Mouse (Mus musculus) liver, embryonic 16.5 days (tissue): ENCODE results near the gene Kcnip2. TPM values are rescaled to one million over a fixed set of nuclear protein-coding genes. Genes with fewer than 3 reads are reported as not detected.

Source experiments
- ATAC-seq: fragments of 200-750 bp; cut with Nextera tagmentation; 2 replicates; pipeline ENCODE4 v1.8.0; 2017; ENCODE audit warnings: low read depth, mild to moderate bottlenecking, moderate number of reproducible peaks, moderate library complexity
- H3K27ac ChIP-seq: fragments of 300-500 bp; sonication (generic); 2 replicates; pipeline ENCODE4 v1.5.1; 2014; ENCODE audit warnings: mild to moderate bottlenecking, low read length
- H3K27me3 ChIP-seq: fragments of 300-500 bp; sonication (generic); 2 replicates; pipeline ENCODE4 v1.6.1; 2014; ENCODE audit warnings: low read depth, low read length, mixed read lengths; ENCODE audit not compliant: control insufficient read depth, insufficient read depth
- H3K36me3 ChIP-seq: fragments of 300-500 bp; sonication (generic); 2 replicates; pipeline ENCODE4 v1.6.1; 2014; ENCODE audit warnings: mild to moderate bottlenecking; ENCODE audit not compliant: control insufficient read depth, insufficient read depth
- H3K4me1 ChIP-seq: fragments of 300-500 bp; sonication (generic); 2 replicates; pipeline ENCODE4 v1.6.1; 2014; ENCODE audit warnings: low read depth, low read length, mixed read lengths; ENCODE audit not compliant: control insufficient read depth
- H3K4me2 ChIP-seq: fragments of 300-500 bp; sonication (generic); 2 replicates; pipeline ENCODE4 v1.6.1; 2014; ENCODE audit warnings: low read depth, low read length, mixed read lengths
- H3K4me3 ChIP-seq: fragments of 300-500 bp; sonication (generic); 2 replicates; pipeline ENCODE4 v1.5.1; 2014; ENCODE audit warnings: low read depth, mild to moderate bottlenecking, low read length
- H3K9ac ChIP-seq: fragments of 300-500 bp; sonication (generic); 2 replicates; pipeline ENCODE4 v1.6.1; 2014; ENCODE audit warnings: low read depth, low read length
- H3K9me3 ChIP-seq: fragments of 300-500 bp; sonication (generic); replicated peaks from 2 replicates; pipeline ENCODE4 v1.6.1; 2016; ENCODE audit warnings: low read length; ENCODE audit not compliant: control insufficient read depth
- WGBS: fragments of 180-500 bp; shearing (Covaris S2); extraction: QIAGEN DNeasy Blood & Tissue Kit; methylation state at CpG from one replicate; pipeline ENCODE4 v1.1.7; 2014; ENCODE audit not compliant: insufficient replicate concordance; 5-methylcytosine and 5-hydroxymethylcytosine counted together
- polyA plus RNA-seq: library from polyadenylated mRNA; unstranded; fragments of >200 nt; fragmentation: Nextera tagmentation; extraction: Ambion mirVana; gene quantifications from 2 replicates; pipeline ENCODE4 v1.2.1, GENCODE M21; 2015

Kcnip2 gene
- polyA plus RNA-seq, 1 experiment from 2014 or later = 2.2 TPM

- Histone ChIP-seq H3K27ac (no peak overlapping the region), H3K4me3 (no peak overlapping the region), H3K4me1 (no peaks in the 10 kb centered on the region), H3K9ac (no peak overlapping the region), H3K27me3 (no peaks in the 10 kb centered on the region), H3K4me2 (no peak overlapping the region), H3K36me3 (no peaks in the 10 kb centered on the region), H3K9me3 (no peaks in the 10 kb centered on the region)
- no peak for ATAC-seq
- 51% methylated on average over 10 of the region's 10 CpGs for whole genome bisulfite sequencing
Measured at GRCm38 (mm10) chr19:45835490-45835889, 19.6 kb upstream of the Kcnip2 start.

GRCm38 (mm10) chr19:45833665-45834064, 17.8 kb upstream of the Kcnip2 start:
- no peak for ATAC-seq
- no peaks in the 10 kb centered on the region for H3K36me3 ChIP-seq
- no peak overlapping the region for H3K4me2 ChIP-seq
- no peaks in the 10 kb centered on the region for H3K27me3 ChIP-seq
- H3K27ac ChIP-seq = no peak overlapping the region
- H3K9me3 ChIP-seq = no peaks in the 10 kb centered on the region
- H3K9ac ChIP-seq = no peak overlapping the region
- H3K4me1 ChIP-seq = no peaks in the 10 kb centered on the region
- no peak overlapping the region for H3K4me3 ChIP-seq
- WGBS = 75% methylated on average over 10 of the region's 10 CpGs

- no peaks in the 10 kb centered on the region for H3K9me3 ChIP-seq
- WGBS = 38% methylated on average over 2 of the region's 2 CpGs
- no peaks in the 10 kb centered on the region for H3K27me3 ChIP-seq
- no peaks in the 10 kb centered on the region for H3K4me1 ChIP-seq
- H3K27ac ChIP-seq = no peak overlapping the region
- H3K9ac ChIP-seq = no peak overlapping the region
- ATAC-seq = no peak
- no peaks in the 10 kb centered on the region for H3K36me3 ChIP-seq
- H3K4me3 ChIP-seq = no peak overlapping the region
- H3K4me2 ChIP-seq = no peak overlapping the region
Measured at GRCm38 (mm10) chr19:45830679-45831078, 14.8 kb upstream of the Kcnip2 start.

- no peak for ATAC-seq
- Histone ChIP-seq H3K9me3 (no peaks in the 10 kb centered on the region), H3K27me3 (no peaks in the 10 kb centered on the region), H3K27ac (no peak overlapping the region), H3K4me3 (no peak overlapping the region), H3K4me1 (no peaks in the 10 kb centered on the region), H3K4me2 (no peak overlapping the region), H3K36me3 (no peaks in the 10 kb centered on the region), H3K9ac (no peak overlapping the region)
- 66% methylated on average over 3 of the region's 3 CpGs for WGBS
Measured at GRCm38 (mm10) chr19:45827736-45828135, 11.9 kb upstream of the Kcnip2 start.

GRCm38 (mm10) chr19:45827125-45827524, 11.3 kb upstream of the Kcnip2 start:
- no peak for ATAC-seq
- Histone ChIP-seq H3K36me3 (no peaks in the 10 kb centered on the region), H3K9me3 (no peaks in the 10 kb centered on the region), H3K4me1 (no peaks in the 10 kb centered on the region), H3K27me3 (no peaks in the 10 kb centered on the region), H3K27ac (no peak overlapping the region), H3K4me3 (no peak overlapping the region), H3K9ac (no peak overlapping the region), H3K4me2 (no peak overlapping the region)
- 64% methylated on average over 5 of the region's 5 CpGs for WGBS

- Histone ChIP-seq H3K36me3 (no peaks in the 10 kb centered on the region), H3K27me3 (no peaks in the 10 kb centered on the region), H3K9ac (no peak overlapping the region), H3K27ac (no peak overlapping the region), H3K4me2 (no peak overlapping the region), H3K4me3 (no peak overlapping the region), H3K9me3 (no peaks in the 10 kb centered on the region), H3K4me1 (no peaks in the 10 kb centered on the region)
- 56% methylated on average over 3 of the region's 3 CpGs for WGBS
- no peak for ATAC-seq
Measured at GRCm38 (mm10) chr19:45826146-45826545, 10.3 kb upstream of the Kcnip2 start.

GRCm38 (mm10) chr19:45821832-45822231, 6.0 kb upstream of the Kcnip2 start:
- Histone ChIP-seq H3K4me2 (no peak overlapping the region), H3K9ac (no peak overlapping the region), H3K4me1 (no peaks in the 10 kb centered on the region), H3K4me3 (no peak overlapping the region), H3K9me3 (no peaks in the 10 kb centered on the region), H3K36me3 (no peaks in the 10 kb centered on the region), H3K27me3 (peaks cover 6% of the 10 kb centered on the region), H3K27ac (no peak overlapping the region)
- WGBS = 72% methylated on average over 5 of the region's 5 CpGs
- ATAC-seq = no peak

- no peak for ATAC-seq
- Histone ChIP-seq H3K4me2 (no peak overlapping the region), H3K36me3 (no peaks in the 10 kb centered on the region), H3K27me3 (peaks cover 37% of the 10 kb centered on the region), H3K9ac (no peak overlapping the region), H3K9me3 (no peaks in the 10 kb centered on the region), H3K4me1 (peaks cover 9% of the 10 kb centered on the region), H3K27ac (no peak overlapping the region), H3K4me3 (no peak overlapping the region)
- WGBS = 62% methylated on average over 11 of the region's 11 CpGs
Measured at GRCm38 (mm10) chr19:45817816-45818490, 2.1 kb upstream of the Kcnip2 start.

GRCm38 (mm10) chr19:45816727-45817126, 866 bp upstream of the Kcnip2 start:
- Histone ChIP-seq H3K4me3 (no peak overlapping the region), H3K27me3 (peaks cover 38% of the 10 kb centered on the region), H3K9me3 (no peaks in the 10 kb centered on the region), H3K27ac (no peak overlapping the region), H3K4me2 (no peak overlapping the region), H3K36me3 (no peaks in the 10 kb centered on the region), H3K9ac (no peak overlapping the region), H3K4me1 (peaks cover 18% of the 10 kb centered on the region)
- ATAC-seq = no peak
- WGBS = 54% methylated on average over 8 of the region's 8 CpGs
